Mouse (Mus musculus) CD4-positive helper T cell, adult 2 months (primary cell): Measurements from ENCODE around the gene Ints4.
"Not testable (repeated sequence)": the region's sequence is repeated elsewhere in the genome, so short reads cannot be mapped to it uniquely, and the experiment has no call there.

Source experiments
- DNase-seq: peaks from one replicate; pipeline ENCODE4 v3.0.0-alpha.2; 2012; ENCODE audit warnings: low read depth, missing footprints, low spot score

The Ints4 gene

DNA sequence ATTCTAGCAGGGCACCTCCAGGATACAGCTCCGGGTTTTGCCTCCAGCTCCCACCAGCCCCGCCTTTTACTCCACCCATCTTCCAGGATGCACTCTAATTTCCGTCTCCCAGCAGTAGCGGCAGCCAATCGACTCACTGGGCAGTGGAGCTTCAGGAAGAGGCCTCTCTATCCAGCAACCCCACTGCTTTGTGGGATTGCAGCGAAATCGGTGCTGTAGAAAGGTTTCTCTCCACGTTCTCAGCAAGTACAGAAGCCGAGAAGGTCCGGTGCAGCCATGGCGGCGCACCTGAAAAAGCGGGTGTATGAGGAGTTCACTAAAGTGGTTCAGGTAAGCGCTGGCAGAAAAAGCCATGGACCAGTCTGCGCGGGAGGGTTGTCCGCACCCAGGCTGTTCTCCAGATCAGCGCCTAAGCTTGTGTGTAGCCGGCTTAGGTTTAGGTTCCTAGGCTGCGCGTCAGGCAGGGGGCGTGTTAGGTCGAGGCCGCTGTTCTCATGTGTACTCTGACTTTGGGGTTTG, at the start of gene Ints4:
TSS of gene Ints4 (plus strand) at position 136 of the 519 bp plus-strand sequence.
- peak; percentile 92 for DNase-seq

GRCm38 (mm10) chr7:97433517-97433916, 47.2 kb upstream of the Ints4 start:
- DNase-seq: not testable (repeated sequence)

GRCm38 (mm10) chr7:97434517-97434916, 46.2 kb upstream of the Ints4 start:
- no peak for DNase-seq

- no peak for DNase-seq
These were observed 41.8 kb upstream of the Ints4 start for GRCm38 (mm10) chr7:97438986-97439385.

- no peak for DNase-seq
These were observed 34.4 kb upstream of the Ints4 start for GRCm38 (mm10) chr7:97446171-97446925.

DNA sequence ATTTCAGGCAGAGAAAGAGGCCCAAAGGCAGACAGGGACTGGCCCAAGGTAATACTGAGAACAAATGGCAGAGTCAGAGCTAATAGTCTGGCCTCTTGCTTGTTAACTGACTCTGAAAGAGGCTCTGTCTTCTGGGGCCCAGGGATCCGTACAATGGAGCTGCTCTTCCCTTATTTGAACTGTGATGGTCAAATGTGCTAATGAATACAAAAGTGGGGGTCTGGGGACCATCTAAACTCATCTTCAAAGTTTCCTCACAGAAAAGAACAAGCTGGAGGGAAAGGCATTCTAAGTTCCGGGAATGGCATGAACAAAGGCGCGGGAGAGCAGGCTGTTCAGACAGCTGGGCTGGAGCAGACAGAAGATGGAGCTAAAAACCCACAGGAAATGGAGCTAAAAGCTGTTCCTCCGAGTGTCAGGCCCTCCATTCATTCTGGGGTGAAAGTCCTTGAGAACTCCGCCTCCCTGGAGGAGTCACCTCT, 33.7 kb upstream of the Ints4 start:
- no peak for DNase-seq

DNA sequence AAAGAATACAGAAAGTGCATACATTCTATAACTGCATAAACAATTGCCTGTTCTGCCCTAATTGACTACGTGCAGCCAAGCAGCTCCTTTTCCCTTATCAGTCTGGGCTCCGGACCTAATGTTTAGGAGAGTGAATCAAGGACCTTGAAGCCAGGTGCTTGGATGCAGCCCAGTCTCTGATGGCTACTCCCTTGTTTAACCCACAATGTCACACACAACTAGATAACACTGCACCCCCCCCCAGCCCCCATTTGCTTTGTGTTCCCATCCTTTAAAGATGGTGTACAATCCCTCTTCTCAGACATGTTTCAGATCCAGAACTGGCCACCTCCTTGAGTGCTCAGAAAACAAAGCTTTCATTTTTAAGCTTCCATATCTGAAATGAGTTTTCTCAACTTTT, 29.7 kb upstream of the Ints4 start, which contains the start of gene Kctd14:
TSS of gene Kctd14 (plus strand) at position 301 of the 400 bp plus-strand sequence.
- DNase-seq: not testable (repeated sequence)

DNA sequence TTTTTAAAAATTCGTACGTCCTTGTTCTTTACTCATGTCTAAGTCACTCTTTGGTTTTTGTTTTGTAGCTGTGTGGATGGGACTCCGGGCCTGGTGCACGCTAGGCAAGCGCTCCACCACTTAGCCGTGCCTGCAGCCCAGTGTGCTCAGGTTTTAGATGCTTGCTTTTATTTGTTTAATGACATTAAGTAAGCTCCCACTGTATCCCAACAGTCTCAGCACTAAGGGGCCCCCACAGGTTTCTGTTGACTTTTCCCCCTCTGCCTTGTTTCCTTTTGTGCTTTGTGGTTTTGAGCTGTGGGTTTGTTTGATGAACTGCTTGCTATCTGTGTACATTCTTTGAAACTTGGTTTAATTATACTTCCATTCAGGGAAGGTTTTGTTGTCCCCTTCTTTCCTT, 28.6 kb upstream of the Ints4 start:
- DNase-seq: peak; percentile 9

DNA sequence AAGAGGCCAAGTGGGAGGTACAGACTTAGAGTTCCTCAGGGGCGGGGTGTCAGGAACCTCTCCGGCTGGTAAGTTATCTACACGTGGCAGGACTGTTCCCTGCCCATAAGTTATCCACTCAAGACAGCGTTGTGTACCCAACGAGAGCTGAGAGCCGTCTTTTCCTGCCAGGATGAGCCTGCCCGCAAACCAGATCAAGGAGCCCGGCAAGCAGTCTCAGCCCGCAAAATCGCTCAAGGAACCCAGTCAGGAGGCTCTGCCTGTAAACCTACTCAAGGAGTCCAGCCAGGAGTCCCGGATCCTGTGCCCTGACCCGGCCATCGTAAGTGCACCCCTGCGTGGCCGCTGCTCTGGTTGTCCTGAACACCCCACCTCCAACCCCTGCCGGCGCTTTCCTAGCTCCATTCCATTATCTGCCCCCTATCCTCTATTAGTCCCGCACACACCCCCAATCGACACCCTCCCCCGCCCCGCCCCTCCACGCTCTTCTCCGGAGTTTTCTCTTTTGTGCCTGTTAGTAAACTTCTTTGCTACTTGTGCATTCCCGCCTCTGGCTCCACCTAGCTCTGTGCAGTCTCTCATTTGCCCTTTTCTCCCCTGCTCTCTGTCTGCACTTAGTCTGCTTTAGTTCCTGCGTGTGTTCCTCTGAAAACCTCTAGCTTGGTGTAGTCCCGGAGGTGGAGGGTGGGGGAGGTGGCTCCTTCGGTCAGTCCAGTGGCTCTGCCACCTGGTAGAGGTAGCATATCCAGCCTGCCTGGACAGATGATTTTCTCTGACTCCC, 27.4 kb upstream of the Ints4 start:
- DNase-seq: peak; percentile 13

DNA sequence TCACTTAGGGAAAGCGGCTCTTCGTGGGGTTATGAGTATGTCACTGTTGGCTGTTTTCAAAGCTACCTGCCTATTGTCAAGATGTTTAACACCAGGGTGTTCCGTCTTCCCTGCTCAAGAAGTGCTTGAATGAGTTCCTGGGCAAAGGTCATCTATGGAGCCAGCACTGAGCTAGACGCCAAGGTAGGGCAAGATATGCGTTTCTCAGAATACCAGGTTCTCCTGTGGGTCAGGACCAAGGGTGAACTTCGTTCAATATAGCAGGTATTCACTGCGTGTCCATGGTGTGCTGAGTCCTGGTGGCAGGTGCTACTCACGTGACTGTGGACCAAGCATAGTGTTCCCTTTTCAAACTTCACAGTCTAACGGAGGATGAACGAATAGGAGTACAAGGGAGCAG, 26.0 kb upstream of the Ints4 start:
- no peak for DNase-seq

GRCm38 (mm10) chr7:97455577-97455976, 25.2 kb upstream of the Ints4 start:
- DNase-seq: no peak

- no peak for DNase-seq
These were observed 7.8 kb upstream of the Ints4 start for GRCm38 (mm10) chr7:97473001-97473400.

- DNase-seq: no peak
These were observed 1.4 kb upstream of the Ints4 start for GRCm38 (mm10) chr7:97479349-97479748.

DNA sequence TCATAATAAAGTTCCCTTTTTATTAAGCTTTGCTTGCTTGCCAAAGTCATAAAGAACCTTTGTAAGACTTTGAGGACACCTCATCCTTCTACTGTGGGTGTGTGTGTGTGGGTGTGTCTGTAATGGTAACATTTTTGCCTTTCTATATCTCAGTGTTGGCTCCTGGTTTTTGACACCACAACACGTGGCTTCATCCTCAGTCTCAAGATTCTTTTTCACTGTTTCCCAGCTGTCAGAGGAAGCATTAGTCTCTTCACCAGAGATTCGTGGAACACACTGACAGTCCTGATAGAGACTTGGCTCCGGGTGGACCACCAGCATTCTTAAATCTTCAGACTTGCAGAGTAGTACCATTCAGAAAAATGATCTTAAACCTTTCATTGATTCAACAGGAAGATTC, 466 bp upstream of the Ints4 start:
- DNase-seq: no peak

DNA sequence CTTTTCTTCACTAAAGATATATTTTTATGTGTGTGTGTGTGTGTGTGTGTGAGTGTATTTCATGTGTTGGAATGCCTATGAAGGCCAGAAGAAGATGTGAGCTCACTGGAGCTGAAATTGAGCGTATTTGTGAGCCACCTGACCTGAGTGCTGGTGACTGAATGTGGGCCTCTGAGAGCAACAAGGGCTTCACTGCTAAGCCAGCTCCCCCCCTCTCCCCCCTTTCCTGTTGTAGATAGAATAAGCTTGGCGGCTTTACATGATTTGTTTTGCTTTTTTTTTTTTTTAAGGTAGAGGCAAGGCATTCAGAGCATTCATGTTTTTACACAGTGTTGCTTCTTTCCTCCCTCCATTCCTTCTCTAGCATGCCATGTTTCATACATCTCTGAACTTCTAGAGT, 2.6 kb downstream of the Ints4 start:
- no peak for DNase-seq

DNA sequence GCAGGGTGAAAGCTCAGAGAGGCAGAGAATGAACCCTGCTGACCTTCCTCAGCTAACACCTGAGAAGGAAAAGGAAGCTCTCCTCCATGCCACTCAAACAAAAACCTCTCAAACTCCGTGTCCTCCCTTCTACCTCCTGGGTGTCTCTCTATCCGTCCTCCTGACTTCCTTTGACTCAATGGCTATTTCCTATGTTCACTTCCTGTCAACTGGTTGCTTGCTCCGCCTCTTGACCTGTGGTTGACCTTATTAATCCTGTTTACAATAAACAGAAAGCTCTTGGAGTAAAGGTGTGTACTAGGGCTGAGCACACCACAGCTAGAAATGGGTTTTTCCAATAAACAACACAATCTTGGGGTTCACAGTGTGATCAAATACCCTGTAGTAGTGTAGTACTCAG, 10.4 kb downstream of the Ints4 start:
- no peak for DNase-seq

DNA sequence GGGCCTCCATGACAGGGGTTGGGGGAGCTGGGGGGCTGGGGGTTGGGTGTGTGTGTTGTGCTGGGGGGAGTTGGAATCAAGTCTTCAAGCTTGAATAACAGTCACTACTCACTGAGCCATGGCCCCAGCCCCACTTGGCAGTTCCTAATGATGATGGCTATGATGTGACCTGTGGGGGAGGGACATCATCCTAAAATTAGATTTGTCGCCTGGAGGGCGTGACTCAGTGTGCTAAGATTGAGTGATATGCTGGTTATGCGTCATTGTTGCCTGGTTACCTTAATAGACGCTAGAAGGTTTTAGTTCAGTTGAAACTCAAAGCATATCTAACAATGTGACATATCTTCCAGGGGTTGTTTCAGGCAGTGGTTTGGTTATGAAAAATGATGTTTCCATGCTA, 11.7 kb downstream of the Ints4 start:
- peak; percentile 10 for DNase-seq

- no peak for DNase-seq
These were observed 14.3 kb downstream of the Ints4 start for GRCm38 (mm10) chr7:97495052-97495451.

GRCm38 (mm10) chr7:97500555-97501209, 19.9 kb downstream of the Ints4 start:
- no peak for DNase-seq

- DNase-seq: no peak
These were observed 34.0 kb downstream of the Ints4 start for GRCm38 (mm10) chr7:97514786-97515185.

- no peak for DNase-seq
These were observed 39.2 kb downstream of the Ints4 start for GRCm38 (mm10) chr7:97519935-97520334.

DNA sequence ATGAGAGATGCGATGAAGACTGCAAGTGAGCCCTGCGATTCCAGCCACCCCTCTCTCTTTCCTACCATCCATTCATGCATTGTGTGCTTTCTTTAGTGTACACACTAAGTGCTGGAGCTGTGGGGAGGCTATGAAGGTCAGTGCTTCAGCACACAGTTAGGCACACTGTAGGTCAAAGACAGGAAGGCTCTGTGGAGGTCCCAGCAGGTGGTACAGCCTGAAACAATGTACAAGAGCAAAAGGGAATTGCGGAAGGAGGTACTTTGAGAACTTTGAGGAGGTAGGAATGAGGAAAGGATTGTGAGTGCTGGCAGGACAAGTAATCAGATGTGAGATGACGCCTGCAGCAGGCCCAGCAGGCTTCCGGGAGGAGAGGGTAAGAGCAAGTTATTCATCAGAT, 54.8 kb downstream of the Ints4 start:
- no peak for DNase-seq
